Mouse (Mus musculus) lung, adult 2 months (tissue): ENCODE measurements around the gene Gm1113. TPM values are rescaled to one million over a fixed set of nuclear protein-coding genes. Genes with fewer than 3 reads are reported as not detected.

ENCODE experiments used
- DNase-seq: peaks from one replicate; pipeline ENCODE4 v3.0.0; 2022
- H3K4me1 ChIP-seq: fragments of 200-500 bp; 2 replicates; pipeline ENCODE4 v1.6.1; 2011; ENCODE audit warnings: low read length; ENCODE audit not compliant: control insufficient read depth, insufficient read depth
- H3K4me3 ChIP-seq: fragments of 200-500 bp; replicated peaks from 2 replicates; pipeline ENCODE3; 2011; ENCODE audit warnings: low read depth, mild to moderate bottlenecking, control low read depth, low read length; ENCODE audit errors: extremely low read depth
- CTCF ChIP-seq: fragments of 200-500 bp; IDR thresholded peaks from 2 replicates; pipeline ENCODE4 v1.5.1; 2011; ENCODE audit warnings: mild to moderate bottlenecking, low read length, control low read depth; ENCODE audit not compliant: insufficient read depth
- POLR2A ChIP-seq: fragments of 200-500 bp; IDR thresholded peaks from 2 replicates; pipeline ENCODE4 v1.6.1; 2011; ENCODE audit warnings: low read depth, mild to moderate bottlenecking, control low read depth, low read length, borderline replicate concordance; ENCODE audit errors: extremely low read depth
- whole genome bisulfite sequencing: fragments of 180-500 bp; shearing (Covaris S2); methylation state at CpG from one replicate; pipeline ENCODE4 v1.1.7; 2018; 5-methylcytosine and 5-hydroxymethylcytosine counted together
- polyA plus RNA-seq: library from polyadenylated mRNA; depleted of rRNA; stranded (reverse); fragments of >200 nt; gene quantifications from 2 replicates; pipeline ENCODE4 v1.2.3, GENCODE M21; 2012

The Gm1113 gene
- polyA plus RNA-seq, 1 experiment: not detected

DNA sequence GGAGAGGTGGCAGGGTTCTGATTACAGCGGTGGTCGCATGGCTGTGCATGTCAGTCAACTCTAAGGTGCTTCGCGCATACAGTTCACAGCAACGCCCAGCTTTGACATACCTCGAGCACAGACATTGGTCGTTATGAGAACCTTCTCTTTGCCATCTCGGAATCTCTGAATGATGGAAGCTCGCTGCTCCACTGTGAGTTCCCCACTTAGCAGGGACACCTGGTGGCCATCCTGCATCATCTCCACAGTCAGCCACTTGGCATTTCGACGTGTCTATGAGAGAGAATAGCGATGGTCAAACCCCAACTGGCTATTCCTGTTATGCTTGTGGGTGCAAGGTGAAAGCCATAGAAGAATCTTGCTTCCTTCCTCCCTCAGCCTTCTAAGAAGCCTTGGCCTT lies 27.6 kb upstream of the Gm1113 start:
- DNase-seq: no peak
- Histone ChIP-seq H3K4me1 (no peaks in the 10 kb centered on the region), H3K4me3 (no peak overlapping the region)
- TF ChIP-seq POLR2A: no peak
- TF ChIP-seq CTCF: no peak
- 72% methylated on average over 12 of the region's 12 CpGs for WGBS

DNA sequence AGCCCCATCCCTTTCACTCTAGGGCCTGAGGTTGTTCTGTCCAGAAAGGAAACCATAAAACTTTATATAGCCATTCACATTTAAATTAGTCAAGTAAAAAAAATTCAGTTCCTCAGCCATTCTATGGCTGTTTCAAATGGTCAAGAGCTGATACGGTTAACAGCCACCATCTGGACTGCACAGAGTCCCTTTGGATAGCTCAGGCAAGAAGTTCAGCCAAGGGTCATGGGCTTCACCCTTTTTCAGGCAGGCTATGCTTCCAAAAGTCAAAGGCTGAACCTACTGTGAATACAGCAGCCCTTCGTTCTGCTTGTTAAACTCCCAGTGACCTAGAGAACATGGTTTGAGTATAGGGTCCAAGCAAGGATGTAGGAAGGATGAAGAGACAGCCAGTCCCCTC lies 26.6 kb upstream of the Gm1113 start:
- no peak for DNase-seq

GRCm38 (mm10) chr9:35543099-35543860 lies 25.2 kb upstream of the Gm1113 start:
- TF ChIP-seq POLR2A (no peak), CTCF (no peak)
- no peak for DNase-seq
- WGBS: 82% methylated on average over 14 of the region's 14 CpGs
- no peak overlapping the region for H3K4me3 ChIP-seq
- H3K4me1 ChIP-seq: no peaks in the 10 kb centered on the region

More for the DNA sequence above, 26.6 kb upstream of the Gm1113 start:
- no peaks in the 10 kb centered on the region for H3K4me1 ChIP-seq
- TF ChIP-seq CTCF: no peak
- no peak for TF ChIP-seq POLR2A
- no peak overlapping the region for H3K4me3 ChIP-seq
- WGBS: 75% methylated on average over 2 of the region's 2 CpGs

GRCm38 (mm10) chr9:35541941-35542340 lies 23.9 kb upstream of the Gm1113 start:
- no peak for DNase-seq
- TF ChIP-seq POLR2A (no peak), CTCF (no peak)
- 63% methylated on average over 6 of the region's 6 CpGs for WGBS
- no peaks in the 10 kb centered on the region for H3K4me1 ChIP-seq
- H3K4me3 ChIP-seq: no peak overlapping the region

DNA sequence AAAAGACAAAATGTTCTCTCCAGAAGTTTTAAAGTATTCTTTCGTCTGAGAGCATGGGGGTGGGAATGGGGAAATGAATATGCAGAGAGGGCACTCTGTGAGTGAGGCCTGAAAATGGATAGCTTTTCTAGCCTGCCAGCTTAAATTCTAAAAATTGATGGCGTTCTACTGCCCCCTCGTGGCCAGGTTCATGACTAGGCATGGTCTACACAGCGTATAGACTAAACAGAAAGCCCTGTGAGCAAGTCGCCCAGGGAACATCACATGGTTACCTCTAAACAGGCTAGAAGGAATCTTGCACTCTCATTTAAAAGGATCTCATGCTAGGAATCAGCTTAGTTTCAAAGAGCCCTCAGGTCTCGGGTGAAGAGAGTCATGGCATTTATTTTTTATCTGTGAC lies 23.4 kb upstream of the Gm1113 start:
- Histone ChIP-seq H3K4me3 (no peak overlapping the region), H3K4me1 (no peaks in the 10 kb centered on the region)
- 8% methylated on average over 6 of the region's 6 CpGs for WGBS
- TF ChIP-seq CTCF (peak; percentile 64), POLR2A (no peak)
- DNase-seq: peak; percentile 69

DNA sequence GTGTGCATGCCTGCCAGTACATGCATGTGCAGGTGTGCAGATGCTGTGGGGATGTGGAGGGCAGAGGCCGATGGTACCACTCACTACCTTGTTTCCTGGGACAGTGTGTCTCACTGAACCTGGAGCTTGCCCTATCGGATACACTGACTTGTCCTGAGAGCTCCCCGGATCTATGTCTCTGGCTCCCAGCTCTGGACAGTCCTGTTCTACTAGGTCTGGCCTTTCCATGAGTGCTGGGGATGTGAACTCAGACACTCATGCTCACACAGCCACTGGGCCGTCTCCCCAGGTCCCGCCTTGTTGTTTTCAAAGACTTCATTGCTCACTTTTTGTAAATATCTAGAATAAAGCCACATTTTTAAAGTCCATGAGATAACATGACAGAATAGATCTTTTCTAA lies 23.0 kb upstream of the Gm1113 start:
- H3K4me1 ChIP-seq: no peaks in the 10 kb centered on the region
- WGBS: 76% methylated on average over 5 of the region's 5 CpGs

DNA sequence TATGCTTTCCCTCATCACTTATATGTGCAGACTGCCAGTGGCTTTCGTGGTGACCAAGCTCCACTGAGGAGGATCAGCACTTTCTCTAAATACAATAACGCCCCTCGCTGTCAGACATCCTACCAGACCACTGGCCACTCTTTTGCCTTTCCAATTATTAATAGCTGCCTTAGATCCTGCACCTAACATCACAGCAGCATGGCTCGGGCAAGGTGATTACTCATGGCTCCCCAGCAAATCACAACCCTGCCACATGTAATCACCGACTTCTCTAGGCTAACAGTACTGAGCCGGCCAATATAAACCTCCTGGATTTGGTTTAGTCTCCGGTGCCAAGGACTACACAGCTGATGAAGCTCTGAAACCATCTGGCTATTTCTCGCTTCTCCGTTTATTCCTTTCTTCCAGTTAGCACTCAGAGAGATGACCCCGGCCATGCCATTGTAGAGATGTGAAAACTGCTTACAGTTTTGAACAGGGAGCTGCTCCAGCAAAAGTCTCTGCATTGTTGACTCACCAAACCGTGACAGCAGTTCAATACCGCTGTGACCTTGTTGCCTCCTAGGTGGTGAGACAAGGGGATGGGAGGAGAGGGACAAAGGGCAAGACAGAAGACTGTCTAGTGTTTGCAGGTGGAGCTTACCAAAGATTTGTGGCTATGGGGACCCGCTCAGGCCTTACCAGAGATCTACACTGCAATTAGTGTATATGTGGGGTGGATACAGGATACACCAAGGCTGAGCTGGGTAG lies 21.1 kb upstream of the Gm1113 start:
- Histone ChIP-seq H3K4me1 (no peaks in the 10 kb centered on the region), H3K4me3 (no peak overlapping the region)
- WGBS: 64% methylated on average over 13 of the region's 13 CpGs
- no peak for DNase-seq
- TF ChIP-seq POLR2A (no peak), CTCF (no peak)

More for the DNA sequence above, 23.0 kb upstream of the Gm1113 start:
- no peak for TF ChIP-seq CTCF
- no peak for TF ChIP-seq POLR2A
- H3K4me3 ChIP-seq: no peak overlapping the region
- DNase-seq: no peak

- Histone ChIP-seq H3K4me3 (no peak overlapping the region), H3K4me1 (no peaks in the 10 kb centered on the region)
- WGBS: 65% methylated on average over 4 of the region's 4 CpGs
- no peak for DNase-seq
- TF ChIP-seq POLR2A (no peak), CTCF (no peak)
Observed at GRCm38 (mm10) chr9:35535876-35536275, 17.8 kb upstream of the Gm1113 start.

- Histone ChIP-seq H3K4me3 (no peak overlapping the region), H3K4me1 (no peaks in the 10 kb centered on the region)
- whole genome bisulfite sequencing: 11% methylated on average over 2 of the region's 2 CpGs
- TF ChIP-seq CTCF (peak; percentile 58), POLR2A (no peak)
- DNase-seq: no peak
Observed at GRCm38 (mm10) chr9:35535110-35535509, 17.0 kb upstream of the Gm1113 start.
